Mouse (Mus musculus): ENCODE data around the gene Il16. TPM values are rescaled to one million over a fixed set of nuclear protein-coding genes. Genes with fewer than 3 reads are reported as not detected.
"Not testable (repeated sequence)": the region's sequence is repeated elsewhere in the genome, so short reads cannot be mapped to it uniquely, and the experiment has no call there.

Gene Il16
- polyA plus RNA-seq, 1 experiment from 2014 or later = 2.5 TPM

DNA sequence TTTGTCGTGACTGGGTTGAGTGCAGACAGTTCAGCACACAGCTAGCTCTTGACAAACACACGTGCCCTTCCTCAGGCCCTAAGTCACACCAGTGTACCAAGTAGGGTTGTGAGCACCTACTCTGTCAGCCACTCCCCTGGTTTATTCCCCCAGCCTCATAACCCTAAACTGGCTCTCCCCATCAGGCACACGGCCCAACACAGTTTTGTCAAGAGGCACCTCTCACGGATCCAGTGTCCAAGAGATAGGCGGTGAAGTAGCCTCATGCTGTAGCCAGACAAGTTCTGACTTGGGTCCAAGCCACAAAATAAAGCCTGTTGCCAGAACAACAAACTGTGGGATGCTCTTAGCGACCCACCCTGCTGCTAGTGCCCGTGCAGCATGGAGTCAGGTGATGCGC is 22.3 kb downstream of the Il16 start:
- Histone ChIP-seq H3K36me3 (ENCODE audit: control insufficient read depth, insufficient read depth) (no peaks in the 10 kb centered on the region), H3K9me3 (ENCODE audit: control insufficient read depth) (no peaks in the 10 kb centered on the region), H3K9ac (ENCODE audit: low read depth, low read length) (no peak overlapping the region), H3K27me3 (replicated peaks; ENCODE audit: control insufficient read depth, insufficient read depth, low read length) (no peaks in the 10 kb centered on the region), H3K4me3 (ENCODE audit: low read depth, low read length) (no peak overlapping the region), H3K27ac (ENCODE audit: low read depth, low read length) (no peak overlapping the region), H3K4me2 (replicated peaks; ENCODE audit: low read depth) (no peak overlapping the region), H3K4me1 (replicated peaks; ENCODE audit: control insufficient read depth, insufficient read depth, low read length) (no peaks in the 10 kb centered on the region)
- 89% methylated on average over 8 of the region's 8 CpGs for WGBS
- no peak for ATAC-seq
- no peak for TF ChIP-seq CTCF (IDR thresholded peaks at IDR 0.05; ENCODE audit: low read depth)

DNA sequence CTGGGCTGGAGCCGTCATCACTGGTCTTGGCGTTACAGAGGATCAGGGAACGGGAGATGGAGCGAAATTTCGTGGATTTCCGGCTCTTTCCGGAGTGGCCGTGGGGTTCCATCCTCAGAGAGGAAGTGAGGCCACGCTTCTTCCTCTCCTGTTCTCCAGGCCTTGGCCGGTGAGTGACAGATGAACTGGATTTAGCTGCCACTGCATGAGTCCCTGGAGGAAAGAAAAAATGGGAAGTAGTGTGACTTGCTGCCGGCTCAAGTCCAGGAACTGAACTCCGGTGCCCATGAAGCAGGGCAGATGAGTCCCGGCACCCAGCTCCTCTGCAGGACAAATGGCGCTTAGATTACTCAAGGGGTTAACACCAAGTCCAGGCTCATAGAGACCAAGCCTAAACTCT is 23.0 kb downstream of the Il16 start:
- ATAC-seq = no peak
- Histone ChIP-seq H3K9me3 (ENCODE audit: control insufficient read depth) (no peaks in the 10 kb centered on the region), H3K4me3 (ENCODE audit: low read depth, low read length) (no peak overlapping the region), H3K36me3 (ENCODE audit: control insufficient read depth, insufficient read depth) (no peaks in the 10 kb centered on the region), H3K27me3 (replicated peaks; ENCODE audit: control insufficient read depth, insufficient read depth, low read length) (no peaks in the 10 kb centered on the region), H3K27ac (ENCODE audit: low read depth, low read length) (no peak overlapping the region), H3K9ac (ENCODE audit: low read depth, low read length) (no peak overlapping the region), H3K4me2 (replicated peaks; ENCODE audit: low read depth) (no peak overlapping the region), H3K4me1 (replicated peaks; ENCODE audit: control insufficient read depth, insufficient read depth, low read length) (no peaks in the 10 kb centered on the region)
- WGBS = 87% methylated on average over 14 of the region's 14 CpGs
- no peak for TF ChIP-seq CTCF (IDR thresholded peaks at IDR 0.05; ENCODE audit: low read depth)

DNA sequence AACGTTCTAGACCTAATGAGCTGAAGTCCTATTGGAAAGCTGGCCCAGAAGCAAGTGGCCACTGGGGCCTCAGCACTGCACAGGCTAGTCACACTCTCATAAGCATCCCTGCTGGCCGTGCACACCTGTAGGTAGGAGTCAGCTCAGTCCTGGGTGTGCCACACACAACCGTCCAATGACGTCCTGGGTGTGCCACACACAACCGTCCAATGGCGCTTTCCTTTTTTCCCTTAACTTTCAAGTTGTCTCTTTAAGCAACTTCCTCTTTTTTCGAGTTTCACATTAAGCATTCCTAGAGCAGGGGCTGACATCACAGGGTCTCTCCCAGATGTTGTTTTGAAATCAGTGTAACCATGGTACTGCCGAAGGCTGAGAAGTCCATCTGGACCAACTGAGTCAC is 25.3 kb downstream of the Il16 start:
- ATAC-seq = no peak
- H3K36me3 ChIP-seq (ENCODE audit: control insufficient read depth, insufficient read depth) = no peaks in the 10 kb centered on the region
- H3K27me3 ChIP-seq (replicated peaks; ENCODE audit: control insufficient read depth, insufficient read depth, low read length) = no peaks in the 10 kb centered on the region
- no peak for TF ChIP-seq CTCF (IDR thresholded peaks at IDR 0.05; ENCODE audit: low read depth)
- 72% methylated on average over 8 of the region's 8 CpGs for WGBS
- H3K27ac ChIP-seq (ENCODE audit: low read depth, low read length) = no peak overlapping the region
- no peaks in the 10 kb centered on the region for H3K9me3 ChIP-seq (ENCODE audit: control insufficient read depth)
- H3K9ac ChIP-seq (ENCODE audit: low read depth, low read length) = no peak overlapping the region
- no peak overlapping the region for H3K4me3 ChIP-seq (ENCODE audit: low read depth, low read length)
- no peaks in the 10 kb centered on the region for H3K4me1 ChIP-seq (replicated peaks; ENCODE audit: control insufficient read depth, insufficient read depth, low read length)
- H3K4me2 ChIP-seq (replicated peaks; ENCODE audit: low read depth) = no peak overlapping the region

DNA sequence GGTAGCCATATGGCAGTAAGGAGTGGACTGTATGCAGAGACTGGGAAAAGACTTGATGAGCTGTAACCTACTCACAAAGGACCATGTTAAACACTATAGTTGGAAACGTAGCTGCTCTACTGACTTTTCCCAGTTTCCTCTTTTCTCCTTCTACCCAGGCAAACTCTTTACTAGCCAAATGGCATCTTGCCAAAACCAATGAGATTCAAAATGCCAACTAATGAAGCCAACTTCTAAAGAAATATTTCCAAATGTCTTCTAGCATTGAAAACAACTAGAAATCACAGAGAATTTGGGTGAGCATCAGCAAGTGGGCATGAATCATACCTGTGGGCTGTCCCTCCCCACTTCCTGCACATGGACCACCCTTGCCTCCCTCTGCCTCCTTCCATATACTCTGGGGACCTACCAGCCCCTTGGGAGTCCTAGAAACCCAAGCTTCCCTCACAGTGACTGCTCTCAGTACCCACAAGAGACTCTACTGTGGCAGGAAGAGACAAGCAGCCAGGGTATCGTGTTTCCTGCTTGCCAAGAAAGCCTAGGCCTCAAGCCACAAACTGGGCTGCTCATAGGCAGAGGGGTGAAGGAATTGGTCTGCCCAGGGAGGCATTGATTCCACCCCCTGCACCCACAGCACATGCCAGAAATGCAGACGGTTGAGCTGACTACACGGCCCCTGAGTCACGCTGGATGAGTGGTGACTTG is 28.4 kb downstream of the Il16 start:
- ATAC-seq = no peak
- WGBS = 83% methylated on average over 5 of the region's 5 CpGs
- H3K9ac ChIP-seq (ENCODE audit: low read depth, low read length) = no peak overlapping the region
- no peaks in the 10 kb centered on the region for H3K9me3 ChIP-seq (ENCODE audit: control insufficient read depth)
- H3K27me3 ChIP-seq (replicated peaks; ENCODE audit: control insufficient read depth, insufficient read depth, low read length) = no peaks in the 10 kb centered on the region
- no peak overlapping the region for H3K4me2 ChIP-seq (replicated peaks; ENCODE audit: low read depth)
- H3K27ac ChIP-seq (ENCODE audit: low read depth, low read length) = no peak overlapping the region
- TF ChIP-seq CTCF (IDR thresholded peaks at IDR 0.05; ENCODE audit: low read depth) = no peak
- H3K36me3 ChIP-seq (ENCODE audit: control insufficient read depth, insufficient read depth) = no peaks in the 10 kb centered on the region
- H3K4me1 ChIP-seq (replicated peaks; ENCODE audit: control insufficient read depth, insufficient read depth, low read length) = no peaks in the 10 kb centered on the region
- H3K4me3 ChIP-seq (ENCODE audit: low read depth, low read length) = no peak overlapping the region

DNA sequence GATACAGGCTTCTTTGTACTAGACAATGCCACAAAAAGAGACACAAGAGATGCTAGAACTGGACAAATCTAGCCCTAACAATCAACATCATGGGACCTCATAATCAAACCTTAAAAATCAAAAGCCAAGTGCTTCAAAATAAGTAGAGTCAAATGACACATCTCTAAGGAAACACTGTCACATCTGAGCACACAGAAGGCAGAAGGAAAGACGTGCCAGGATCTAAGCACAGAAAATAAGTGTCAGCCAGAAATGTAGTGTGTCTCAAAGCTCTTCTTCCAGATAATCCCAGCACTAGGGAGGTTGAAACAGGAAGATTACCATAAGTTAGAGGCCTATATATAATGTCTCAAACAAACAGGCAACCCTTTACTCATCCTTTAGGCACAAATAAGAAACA is 31.9 kb downstream of the Il16 start:
- no peak overlapping the region for H3K4me2 ChIP-seq (replicated peaks; ENCODE audit: low read depth)
- no peak overlapping the region for H3K4me3 ChIP-seq (ENCODE audit: low read depth, low read length)
- H3K4me1 ChIP-seq (replicated peaks; ENCODE audit: control insufficient read depth, insufficient read depth, low read length) = no peaks in the 10 kb centered on the region
- no peak overlapping the region for H3K9ac ChIP-seq (ENCODE audit: low read depth, low read length)
- TF ChIP-seq CTCF (IDR thresholded peaks at IDR 0.05; ENCODE audit: low read depth) = no peak
- no peaks in the 10 kb centered on the region for H3K27me3 ChIP-seq (replicated peaks; ENCODE audit: control insufficient read depth, insufficient read depth, low read length)
- no peaks in the 10 kb centered on the region for H3K9me3 ChIP-seq (ENCODE audit: control insufficient read depth)
- H3K27ac ChIP-seq (ENCODE audit: low read depth, low read length) = no peak overlapping the region
- WGBS = 80% methylated on average over 1 of the region's 1 CpGs
- no peaks in the 10 kb centered on the region for H3K36me3 ChIP-seq (ENCODE audit: control insufficient read depth, insufficient read depth)
- no peak for ATAC-seq

DNA sequence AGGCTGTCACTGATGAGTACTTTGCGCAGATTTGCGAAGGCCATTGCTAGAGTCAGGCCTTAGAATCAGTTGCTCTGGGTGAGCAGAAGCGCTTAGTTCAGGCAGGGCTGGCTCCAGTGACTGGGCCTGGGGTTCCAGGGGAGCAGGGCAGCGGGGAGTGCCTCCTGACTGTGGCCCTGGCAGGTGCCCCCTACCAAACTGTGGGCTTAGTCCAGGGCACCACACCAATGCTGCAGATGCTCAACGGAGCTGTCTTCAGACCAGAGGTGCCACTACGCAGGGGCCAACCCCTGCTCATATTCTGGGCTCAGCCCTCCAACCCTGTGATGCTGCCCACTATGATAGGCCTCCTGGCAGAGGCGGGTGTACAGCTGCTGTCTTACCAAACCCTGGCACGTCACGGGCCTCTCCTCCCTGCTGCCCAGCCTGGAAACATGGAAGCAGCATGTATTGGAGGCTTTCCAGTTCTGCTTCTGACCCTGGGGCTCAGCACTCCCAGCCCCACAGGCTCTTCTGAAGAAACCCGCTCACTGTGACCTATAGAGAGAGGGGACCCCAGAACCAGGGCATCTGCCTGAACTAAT is 33.8 kb downstream of the Il16 start:
- not testable (repeated sequence) for H3K4me1 ChIP-seq (replicated peaks; ENCODE audit: control insufficient read depth, insufficient read depth, low read length); H3K4me3 ChIP-seq (ENCODE audit: low read depth, low read length); H3K4me2 ChIP-seq (replicated peaks; ENCODE audit: low read depth); H3K27me3 ChIP-seq (replicated peaks; ENCODE audit: control insufficient read depth, insufficient read depth, low read length); ATAC-seq; H3K36me3 ChIP-seq (ENCODE audit: control insufficient read depth, insufficient read depth); H3K27ac ChIP-seq (ENCODE audit: low read depth, low read length); H3K9ac ChIP-seq (ENCODE audit: low read depth, low read length); H3K9me3 ChIP-seq (ENCODE audit: control insufficient read depth)
- 88% methylated on average over 10 of the region's 10 CpGs for WGBS

Data from intestine, postnatal 0 days (tissue).